Mouse (Mus musculus): ENCODE measurements around the gene Ptprg. TPM values are rescaled to one million over a fixed set of nuclear protein-coding genes. Genes with fewer than 3 reads are reported as not detected.

Gene Ptprg
- polyA plus RNA-seq, 1 experiment from 2014 or later, result 42.3 TPM

GRCm38 (mm10) chr14:12152748-12153147 lies 599.4 kb downstream of the Ptprg start:
- no peak for ATAC-seq (ENCODE audit: low read depth)
- 92% methylated on average over 6 of the region's 6 CpGs for WGBS
- no peaks in the 10 kb centered on the region for H3K36me3 ChIP-seq (ENCODE audit: control insufficient read depth, insufficient read depth, low read length)
- H3K27me3 ChIP-seq (ENCODE audit: control insufficient read depth, insufficient read depth, low read length), result no peaks in the 10 kb centered on the region
- no peak overlapping the region for H3K9ac ChIP-seq (replicated peaks; ENCODE audit: low read depth, low read length)
- H3K4me1 ChIP-seq (ENCODE audit: control insufficient read depth, insufficient read depth, low read length), result no peaks in the 10 kb centered on the region
- no peak overlapping the region for H3K27ac ChIP-seq (ENCODE audit: low read depth, low read length)
- H3K4me2 ChIP-seq (ENCODE audit: low read depth, low read length), result no peak overlapping the region
- H3K4me3 ChIP-seq (ENCODE audit: low read depth, low read length), result no peak overlapping the region
- H3K9me3 ChIP-seq (ENCODE audit: control insufficient read depth, low read length), result no peaks in the 10 kb centered on the region

GRCm38 (mm10) chr14:12153599-12153998 lies 600.3 kb downstream of the Ptprg start:
- Histone ChIP-seq H3K4me2 (ENCODE audit: low read depth, low read length) (no peak overlapping the region), H3K9me3 (ENCODE audit: control insufficient read depth, low read length) (no peaks in the 10 kb centered on the region), H3K27me3 (ENCODE audit: control insufficient read depth, insufficient read depth, low read length) (no peaks in the 10 kb centered on the region), H3K4me3 (ENCODE audit: low read depth, low read length) (no peak overlapping the region), H3K27ac (ENCODE audit: low read depth, low read length) (no peak overlapping the region), H3K9ac (replicated peaks; ENCODE audit: low read depth, low read length) (no peak overlapping the region), H3K36me3 (ENCODE audit: control insufficient read depth, insufficient read depth, low read length) (no peaks in the 10 kb centered on the region), H3K4me1 (ENCODE audit: control insufficient read depth, insufficient read depth, low read length) (no peaks in the 10 kb centered on the region)
- ATAC-seq (ENCODE audit: low read depth), result no peak
- WGBS, result 80% methylated on average over 13 of the region's 13 CpGs

GRCm38 (mm10) chr14:12161738-12162310 lies 608.5 kb downstream of the Ptprg start:
- Histone ChIP-seq H3K9ac (replicated peaks; ENCODE audit: low read depth, low read length) (no peak overlapping the region), H3K4me3 (ENCODE audit: low read depth, low read length) (no peak overlapping the region), H3K4me2 (ENCODE audit: low read depth, low read length) (no peak overlapping the region), H3K4me1 (ENCODE audit: control insufficient read depth, insufficient read depth, low read length) (no peaks in the 10 kb centered on the region), H3K36me3 (ENCODE audit: control insufficient read depth, insufficient read depth, low read length) (no peaks in the 10 kb centered on the region), H3K27ac (ENCODE audit: low read depth, low read length) (no peak overlapping the region), H3K9me3 (ENCODE audit: control insufficient read depth, low read length) (no peaks in the 10 kb centered on the region), H3K27me3 (ENCODE audit: control insufficient read depth, insufficient read depth, low read length) (no peaks in the 10 kb centered on the region)
- WGBS, result 71% methylated on average over 14 of the region's 14 CpGs
- ATAC-seq (ENCODE audit: low read depth), result peak; percentile 47; the same call in 1 of the 2 replicates

GRCm38 (mm10) chr14:12162331-12162854 lies 609.1 kb downstream of the Ptprg start:
- Histone ChIP-seq H3K4me2 (ENCODE audit: low read depth, low read length) (no peak overlapping the region), H3K9me3 (ENCODE audit: control insufficient read depth, low read length) (no peaks in the 10 kb centered on the region), H3K4me1 (ENCODE audit: control insufficient read depth, insufficient read depth, low read length) (no peaks in the 10 kb centered on the region), H3K36me3 (ENCODE audit: control insufficient read depth, insufficient read depth, low read length) (no peaks in the 10 kb centered on the region), H3K27ac (ENCODE audit: low read depth, low read length) (no peak overlapping the region), H3K9ac (replicated peaks; ENCODE audit: low read depth, low read length) (no peak overlapping the region), H3K4me3 (ENCODE audit: low read depth, low read length) (no peak overlapping the region), H3K27me3 (ENCODE audit: control insufficient read depth, insufficient read depth, low read length) (no peaks in the 10 kb centered on the region)
- peak; percentile 23; the same call in 1 of the 2 replicates for ATAC-seq (ENCODE audit: low read depth)
- WGBS, result 52% methylated on average over 5 of the region's 5 CpGs

- WGBS, result 81% methylated on average over 4 of the region's 4 CpGs
- Histone ChIP-seq H3K27me3 (ENCODE audit: control insufficient read depth, insufficient read depth, low read length) (no peaks in the 10 kb centered on the region), H3K36me3 (ENCODE audit: control insufficient read depth, insufficient read depth, low read length) (no peaks in the 10 kb centered on the region), H3K9ac (replicated peaks; ENCODE audit: low read depth, low read length) (no peak overlapping the region), H3K4me2 (ENCODE audit: low read depth, low read length) (no peak overlapping the region), H3K9me3 (ENCODE audit: control insufficient read depth, low read length) (no peaks in the 10 kb centered on the region), H3K27ac (ENCODE audit: low read depth, low read length) (no peak overlapping the region), H3K4me1 (ENCODE audit: control insufficient read depth, insufficient read depth, low read length) (no peaks in the 10 kb centered on the region), H3K4me3 (ENCODE audit: low read depth, low read length) (no peak overlapping the region)
- ATAC-seq (ENCODE audit: low read depth), result no peak
Observed at GRCm38 (mm10) chr14:12163196-12163595, 609.9 kb downstream of the Ptprg start.

GRCm38 (mm10) chr14:12167215-12167614 lies 613.9 kb downstream of the Ptprg start:
- H3K9ac ChIP-seq (replicated peaks; ENCODE audit: low read depth, low read length), result no peak overlapping the region
- H3K27me3 ChIP-seq (ENCODE audit: control insufficient read depth, insufficient read depth, low read length), result no peaks in the 10 kb centered on the region
- no peak overlapping the region for H3K4me2 ChIP-seq (ENCODE audit: low read depth, low read length)
- no peaks in the 10 kb centered on the region for H3K4me1 ChIP-seq (ENCODE audit: control insufficient read depth, insufficient read depth, low read length)
- ATAC-seq (ENCODE audit: low read depth), result no peak
- no peak overlapping the region for H3K4me3 ChIP-seq (ENCODE audit: low read depth, low read length)
- no peaks in the 10 kb centered on the region for H3K9me3 ChIP-seq (ENCODE audit: control insufficient read depth, low read length)
- WGBS, result 88% methylated on average over 4 of the region's 4 CpGs
- H3K27ac ChIP-seq (ENCODE audit: low read depth, low read length), result no peak overlapping the region
- H3K36me3 ChIP-seq (ENCODE audit: control insufficient read depth, insufficient read depth, low read length), result no peaks in the 10 kb centered on the region

- Histone ChIP-seq H3K4me2 (ENCODE audit: low read depth, low read length) (no peak overlapping the region), H3K27me3 (ENCODE audit: control insufficient read depth, insufficient read depth, low read length) (no peaks in the 10 kb centered on the region), H3K4me3 (ENCODE audit: low read depth, low read length) (no peak overlapping the region), H3K36me3 (ENCODE audit: control insufficient read depth, insufficient read depth, low read length) (no peaks in the 10 kb centered on the region), H3K9ac (replicated peaks; ENCODE audit: low read depth, low read length) (no peak overlapping the region), H3K9me3 (ENCODE audit: control insufficient read depth, low read length) (no peaks in the 10 kb centered on the region), H3K4me1 (ENCODE audit: control insufficient read depth, insufficient read depth, low read length) (no peaks in the 10 kb centered on the region), H3K27ac (ENCODE audit: low read depth, low read length) (no peak overlapping the region)
- 79% methylated on average over 8 of the region's 8 CpGs for WGBS
- no peak for ATAC-seq (ENCODE audit: low read depth)
Observed at GRCm38 (mm10) chr14:12167651-12168050, 614.3 kb downstream of the Ptprg start.

- ATAC-seq (ENCODE audit: low read depth), result peak; percentile 68; the same call in 1 of the 2 replicates
- Histone ChIP-seq H3K27me3 (ENCODE audit: control insufficient read depth, insufficient read depth, low read length) (no peaks in the 10 kb centered on the region), H3K4me3 (ENCODE audit: low read depth, low read length) (no peak overlapping the region), H3K9me3 (ENCODE audit: control insufficient read depth, low read length) (no peaks in the 10 kb centered on the region), H3K27ac (ENCODE audit: low read depth, low read length) (0 out of 2 replicates have a peak overlapping the region, but pooled peaks have one; percentile 4), H3K9ac (replicated peaks; ENCODE audit: low read depth, low read length) (no peak overlapping the region), H3K4me2 (ENCODE audit: low read depth, low read length) (no peak overlapping the region), H3K4me1 (ENCODE audit: control insufficient read depth, insufficient read depth, low read length) (peaks cover 9% of the 10 kb centered on the region; the same call in 1 of the 2 replicates), H3K36me3 (ENCODE audit: control insufficient read depth, insufficient read depth, low read length) (no peaks in the 10 kb centered on the region)
- WGBS, result 14% methylated on average over 5 of the region's 5 CpGs
Observed at GRCm38 (mm10) chr14:12177436-12177835, 624.1 kb downstream of the Ptprg start.

- H3K36me3 ChIP-seq (ENCODE audit: control insufficient read depth, insufficient read depth, low read length), result no peaks in the 10 kb centered on the region
- H3K4me3 ChIP-seq (ENCODE audit: low read depth, low read length), result no peak overlapping the region
- H3K27ac ChIP-seq (ENCODE audit: low read depth, low read length), result no peak overlapping the region
- no peak overlapping the region for H3K4me2 ChIP-seq (ENCODE audit: low read depth, low read length)
- H3K9me3 ChIP-seq (ENCODE audit: control insufficient read depth, low read length), result no peaks in the 10 kb centered on the region
- H3K4me1 ChIP-seq (ENCODE audit: control insufficient read depth, insufficient read depth, low read length), result peaks cover 9% of the 10 kb centered on the region; the same call in 1 of the 2 replicates
- no peak for ATAC-seq (ENCODE audit: low read depth)
- no peak overlapping the region for H3K9ac ChIP-seq (replicated peaks; ENCODE audit: low read depth, low read length)
- H3K27me3 ChIP-seq (ENCODE audit: control insufficient read depth, insufficient read depth, low read length), result no peaks in the 10 kb centered on the region
- 92% methylated on average over 1 of the region's 1 CpGs for WGBS
Observed at GRCm38 (mm10) chr14:12178645-12179044, 625.3 kb downstream of the Ptprg start.

Measured in neural tube, embryonic 14.5 days (tissue).